Mouse (Mus musculus) brain, embryonic 14.5 days (tissue): Measurements from ENCODE around the gene Rsl1d1.
"Not testable (repeated sequence)": the region's sequence is repeated elsewhere in the genome, so short reads cannot be mapped to it uniquely, and the experiment has no call there.

Experiments used
- CTCF ChIP-seq: fragments of 200-500 bp; IDR thresholded peaks from 2 replicates; pipeline ENCODE4 v1.5.1; 2012; ENCODE audit warnings: inconsistent platforms, mild to moderate bottlenecking, moderate library complexity, borderline replicate concordance; ENCODE audit not compliant: insufficient read depth, insufficient read length; ENCODE audit errors: extremely low read depth
- POLR2A ChIP-seq: fragments of 200-500 bp; IDR thresholded peaks from 2 replicates; pipeline ENCODE4 v1.6.1; 2012; ENCODE audit warnings: mild to moderate bottlenecking, inconsistent platforms, borderline replicate concordance; ENCODE audit not compliant: poor library complexity, insufficient read depth, insufficient read length, severe bottlenecking; ENCODE audit errors: extremely low read depth

DNA sequence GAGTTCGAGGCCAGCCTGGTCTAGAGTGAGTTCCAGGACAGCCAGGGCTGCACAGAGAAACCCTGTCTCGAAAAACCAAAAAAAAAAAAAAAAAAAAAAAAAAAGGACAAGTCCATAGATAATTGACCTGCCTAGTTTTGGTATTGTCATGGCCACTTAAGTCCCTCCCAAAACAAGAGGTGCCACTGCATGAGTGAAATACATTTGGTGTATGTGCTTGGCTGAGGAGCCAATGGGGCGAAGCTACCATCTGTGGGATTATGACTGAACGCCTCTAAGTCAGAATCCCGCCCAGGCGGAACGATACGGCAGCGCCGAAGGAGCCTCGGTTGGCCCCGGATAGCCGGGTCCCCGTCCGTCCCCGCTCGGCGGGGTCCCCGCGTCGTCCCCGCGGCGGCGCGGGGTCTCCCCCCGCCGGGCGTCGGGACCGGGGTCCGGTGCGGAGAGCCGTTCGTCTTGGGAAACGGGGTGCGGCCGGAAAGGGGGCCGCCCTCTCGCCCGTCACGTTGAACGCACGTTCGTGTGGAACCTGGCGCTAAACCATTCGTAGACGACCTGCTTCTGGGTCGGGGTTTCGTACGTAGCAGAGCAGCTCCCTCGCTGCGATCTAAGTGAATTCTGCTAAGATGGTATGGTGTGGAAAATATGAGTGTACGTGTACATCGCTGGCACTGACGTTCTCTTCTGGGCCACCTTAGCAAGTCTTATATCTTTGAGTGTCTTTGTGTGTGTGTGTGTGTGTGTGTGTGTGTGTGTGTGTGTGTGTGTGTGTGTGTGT is 59.2 kb downstream of the Rsl1d1 start:
- not testable (repeated sequence) for TF ChIP-seq POLR2A, CTCF
